ENCODE assay signal across 25 mouse cellular contexts in the genomic region with DNA sequence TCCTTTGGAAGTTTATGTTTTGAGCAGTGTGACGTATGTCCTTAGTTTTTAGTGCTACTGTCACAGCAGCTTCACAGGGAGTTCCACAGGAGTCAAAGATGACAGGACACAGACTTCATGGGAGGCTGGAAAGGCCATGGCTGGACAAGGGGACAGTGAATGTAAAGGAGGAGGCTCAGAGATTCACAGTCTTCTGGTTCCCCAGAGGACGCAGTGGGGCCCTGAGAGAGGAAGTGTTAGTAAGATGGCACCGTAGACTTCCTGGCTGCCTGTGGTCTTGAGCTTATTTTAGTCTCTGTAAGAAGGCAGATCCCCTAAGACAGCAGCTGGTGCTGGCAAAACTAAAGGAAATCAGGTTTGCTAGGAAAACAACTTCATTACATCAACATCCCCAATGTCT.
"Had no signal": no experiment of that assay in that cellular context is flagged by ENCODE, and none has a peak within 500 bp of the region (broad histone marks: within the 10 kb centered on the region; RNA-seq: fewer than 3 reads in every experiment).

No protein-coding gene starts in this region.

- ATAC-seq: hindbrain, embryonic 16.5 days; inflammation-experienced regulatory T-cells, adult 6 months; intestine, postnatal 0 days had no signal

- H3K4me3 ChIP-seq: gastrocnemius, adult 2 months; heart, adult 2 months; heart, embryonic 10.5 days; heart, embryonic 12.5 days; hindbrain, embryonic 10.5 days; hindbrain, embryonic 12.5 days; layer of hippocampus, adult 2 months; left cerebral cortex, adult 2 months; limb, embryonic 10.5 days; limb, embryonic 12.5 days; liver, embryonic 13.5 days had no signal

- H3K36me3 ChIP-seq: heart, embryonic 10.5 days; heart, embryonic 12.5 days; hindbrain, embryonic 10.5 days; hindbrain, embryonic 12.5 days; limb, embryonic 10.5 days; limb, embryonic 12.5 days; liver, embryonic 13.5 days had no signal

- H3K9me3 ChIP-seq: heart, embryonic 10.5 days; heart, embryonic 12.5 days; hindbrain, embryonic 10.5 days; hindbrain, embryonic 12.5 days; limb, embryonic 10.5 days; limb, embryonic 12.5 days; liver, embryonic 13.5 days had no signal

- H3K9ac ChIP-seq: heart, embryonic 12.5 days; hindbrain, embryonic 12.5 days; hindbrain, embryonic 14.5 days; limb, embryonic 12.5 days; liver, embryonic 13.5 days had no signal

- H3K27me3 ChIP-seq: heart, embryonic 12.5 days; hindbrain, embryonic 12.5 days; liver, embryonic 13.5 days had no signal

- H3K4me1 ChIP-seq: hindbrain, embryonic 12.5 days; liver, embryonic 13.5 days had no signal

- DNase-seq: gastrocnemius, adult 2 months; gastrocnemius, postnatal 10 days; gastrocnemius, postnatal 25 days; heart, adult 2 months; heart, postnatal 10 days; heart, postnatal 4 days; kidney, adult 18-20 months; kidney, postnatal 10 days; kidney, postnatal 25 days; kidney, postnatal 4 days; liver; liver, embryonic 13.5 days had no signal

- H3K4me2 ChIP-seq: heart, embryonic 12.5 days; hindbrain, embryonic 12.5 days; hindbrain, embryonic 14.5 days; limb, embryonic 12.5 days; liver, embryonic 11.5 days; liver, embryonic 13.5 days had no signal

- H3K27ac ChIP-seq: gastrocnemius, adult 2 months; heart, adult 2 months; heart, embryonic 10.5 days; hindbrain, embryonic 10.5 days; hindbrain, embryonic 12.5 days; hindbrain, embryonic 14.5 days; layer of hippocampus, adult 2 months; left cerebral cortex, adult 2 months; limb, embryonic 10.5 days; limb, embryonic 12.5 days; liver, embryonic 13.5 days had no signal
